ENCODE assay signal across 18 mouse cellular contexts in genomic region chr16:21591511-21591910, GRCm38 (mm10).
DNase-seq lines count a peak whose midpoint lies in the region; TF ChIP-seq lines count a peak whose summit lies in the region.
"Had no signal": no experiment of that assay in that cellular context is flagged by ENCODE, and none has a peak within 500 bp of the region (broad histone marks: within the 10 kb centered on the region; RNA-seq: fewer than 3 reads in every experiment).

No protein-coding gene starts in this region.

- no peaks in the 10 kb centered on the region for H3K36me3 ChIP-seq in heart, adult 2 months (ENCODE audit: control insufficient read depth, insufficient read depth, low read length)
- no peaks in the 10 kb centered on the region for H3K36me3 ChIP-seq in macrophage (ENCODE audit: inconsistent target)
- H3K36me3 ChIP-seq: forebrain, embryonic 10.5 days; hindbrain, embryonic 10.5 days; intestine, embryonic 15.5 days had no signal

- 63% methylated on average over 2 of the region's 2 CpGs for WGBS in heart, adult 2 months
- 98% methylated on average over 2 of the region's 2 CpGs for WGBS in macrophage (ENCODE audit: missing documents)

- H3K4me3 ChIP-seq in heart, adult 2 months = no peak overlapping the region
- no peak overlapping the region for H3K4me3 ChIP-seq in macrophage (ENCODE audit: inconsistent target)
- H3K4me3 ChIP-seq: forebrain, embryonic 10.5 days; forebrain, embryonic 13.5 days; gastrocnemius, adult 2 months; hindbrain, embryonic 10.5 days; hindbrain, embryonic 13.5 days; intestine, embryonic 15.5 days had no signal

- no peak for TF ChIP-seq EP300 in heart, adult 2 months (IDR thresholded peaks at IDR 0.05; ENCODE audit: insufficient read depth, low read depth, low read length)

- peak; percentile 53 to 60 for DNase-seq in adrenal gland, adult (ENCODE audit: inconsistent age in 2 of 2, low spot score in 1 of 2)
- DNase-seq in adrenal gland, adult 18-20 months (ENCODE audit: low spot score in 2 of 2) = no peak
- no peak for DNase-seq in heart, adult 2 months
- no peak for DNase-seq in heart, postnatal 36 days
- DNase-seq in adrenal gland, postnatal 14 days = peak; percentile 32
- no peak for DNase-seq in left cerebral cortex, adult 9 months (ENCODE audit: low spot score in 2 of 2)
- no peak for DNase-seq in cerebellum, postnatal 14 days
- DNase-seq: cerebellum, adult 11-12 months; cerebellum, adult 8-10 months; cerebellum, postnatal 10 days; gastrocnemius, postnatal 14 days had no signal

- peaks cover 5% of the 10 kb centered on the region for H3K4me1 ChIP-seq in heart, adult 2 months (ENCODE audit: control insufficient read depth, insufficient read depth, low read length)
- H3K4me1 ChIP-seq: forebrain, embryonic 10.5 days; forebrain, embryonic 13.5 days; hindbrain, embryonic 10.5 days; hindbrain, embryonic 13.5 days; intestine, embryonic 15.5 days had no signal

- no peak overlapping the region for H3K9ac ChIP-seq in heart, adult 2 months (ENCODE audit: low read depth, low read length)
- H3K9ac ChIP-seq: forebrain, embryonic 13.5 days; hindbrain, embryonic 13.5 days; intestine, embryonic 15.5 days had no signal

- intact Hi-C loops in heart, adult 2 months (cut with DNase I) = no loop called here
- intact Hi-C loops in heart, postnatal 36 days (cut with DNase I) = no loop called here

- no peak for TF ChIP-seq CTCF in heart, adult 2 months (IDR thresholded peaks at IDR 0.05)

- no peak for TF ChIP-seq POLR2A in heart, adult 2 months (IDR thresholded peaks at IDR 0.05; ENCODE audit: insufficient read depth, low read depth, low read length)

- no peaks in the 10 kb centered on the region for H3K79me2 ChIP-seq in heart, adult 2 months (replicated peaks; ENCODE audit: control insufficient read depth, insufficient read depth, low read length)
- no peaks in the 10 kb centered on the region for H3K79me2 ChIP-seq in macrophage (ENCODE audit: inconsistent target)

- no peaks in the 10 kb centered on the region for H3K27me3 ChIP-seq in heart, adult 2 months (ENCODE audit: control insufficient read depth, insufficient read depth, low read length)
- H3K27me3 ChIP-seq: forebrain, embryonic 13.5 days; hindbrain, embryonic 13.5 days; intestine, embryonic 15.5 days had no signal

- peak overlapping the region; percentile 20; the same call in 1 of the 2 replicates for H3K27ac ChIP-seq in heart, adult 2 months
- 0 out of 2 replicates have a peak overlapping the region, but pooled peaks have one; percentile 8 for H3K27ac ChIP-seq in macrophage
- H3K27ac ChIP-seq: forebrain, embryonic 10.5 days; forebrain, embryonic 13.5 days; gastrocnemius, adult 2 months; hindbrain, embryonic 10.5 days; hindbrain, embryonic 13.5 days; intestine, embryonic 15.5 days had no signal

Comparison
In these comparisons a context has a peak if more than half of its experiments do, and no peak if none do; other contexts are left out.
1. DNase-seq: peak in adrenal gland, adult (2 of 2) and adrenal gland, postnatal 14 days (single experiment); none in adrenal gland, adult 18-20 months (0 of 2), heart, adult 2 months (0 of 2), heart, postnatal 36 days (0 of 2), left cerebral cortex, adult 9 months (0 of 2) and cerebellum, postnatal 14 days (0 of 2).